Mouse (Mus musculus): ENCODE data around the gene Slitrk5.

DNA sequence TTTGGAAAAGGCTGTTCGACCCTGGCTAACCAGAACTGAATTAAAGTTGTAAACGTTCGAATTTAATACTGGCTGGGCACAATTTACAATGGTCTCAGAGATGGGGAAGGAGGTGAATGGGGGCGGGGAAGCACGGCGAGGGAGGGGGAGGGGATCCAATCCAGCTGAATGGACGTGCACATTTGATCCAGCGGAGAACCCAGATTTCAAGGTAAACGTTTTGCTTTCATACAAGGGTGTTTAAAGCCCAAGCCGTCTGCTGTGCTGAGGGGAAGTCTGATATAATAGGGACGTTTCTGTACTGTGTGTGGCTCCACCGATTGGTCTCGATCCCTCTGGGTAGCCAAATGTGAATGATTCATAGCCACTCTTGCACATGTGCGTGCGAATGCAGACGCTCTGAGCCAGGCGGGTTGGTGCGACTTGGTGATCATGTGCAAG is 2.0 kb downstream of the Slitrk5 start:
- TF ChIP-seq CTCF (IDR thresholded peaks at IDR 0.05; ENCODE audit: control insufficient read depth, insufficient read depth, insufficient replicate concordance, low read depth, low read length) (no peak), POLR2A (IDR thresholded peaks at IDR 0.05; ENCODE audit: control insufficient read depth, low read depth, low read length) (no peak)
